Mouse (Mus musculus) brain, embryonic 14.5 days (tissue): Measurements from ENCODE around the gene Mtmr11.
"Not testable (repeated sequence)": the region's sequence is repeated elsewhere in the genome, so short reads cannot be mapped to it uniquely, and the experiment has no call there.

Experiments
- CTCF ChIP-seq: fragments of 200-500 bp; IDR thresholded peaks from 2 replicates; pipeline ENCODE4 v1.5.1; 2012; ENCODE audit warnings: inconsistent platforms, mild to moderate bottlenecking, moderate library complexity, borderline replicate concordance; ENCODE audit not compliant: insufficient read depth, insufficient read length; ENCODE audit errors: extremely low read depth
- POLR2A ChIP-seq: fragments of 200-500 bp; IDR thresholded peaks from 2 replicates; pipeline ENCODE4 v1.6.1; 2012; ENCODE audit warnings: mild to moderate bottlenecking, inconsistent platforms, borderline replicate concordance; ENCODE audit not compliant: poor library complexity, insufficient read depth, insufficient read length, severe bottlenecking; ENCODE audit errors: extremely low read depth

- TF ChIP-seq POLR2A, CTCF: not testable (repeated sequence)
Observed at GRCm38 (mm10) chr3:96198601-96199251, 36.9 kb downstream of the Mtmr11 start.
